Mouse (Mus musculus) kidney, embryonic 16.5 days (tissue): ENCODE results near the gene Lingo1. TPM values are rescaled to one million over a fixed set of nuclear protein-coding genes. Genes with fewer than 3 reads are reported as not detected.
A peak's percentile ranks its signal among the peaks of the same experiment; 100 is the strongest.

ENCODE experiments used
- ATAC-seq: fragments of 200-750 bp; cut with Nextera tagmentation; 2 replicates; pipeline ENCODE4 v1.8.0; 2017; ENCODE audit warnings: moderate TSS enrichment; ENCODE audit not compliant: low FRiP score, low TSS enrichment
- H3K27ac ChIP-seq: fragments of 300-500 bp; sonication (generic); 2 replicates; pipeline ENCODE4 v1.5.1; 2014; ENCODE audit warnings: low read length
- H3K27me3 ChIP-seq: fragments of 300-500 bp; sonication (generic); 2 replicates; pipeline ENCODE4 v1.6.1; 2014; ENCODE audit warnings: low read length, control low read depth, mixed read lengths; ENCODE audit not compliant: insufficient read depth
- H3K36me3 ChIP-seq: fragments of 300-500 bp; sonication (generic); 2 replicates; pipeline ENCODE4 v1.6.1; 2014; ENCODE audit warnings: low read length, control low read depth, mixed read lengths; ENCODE audit not compliant: insufficient read depth
- H3K4me1 ChIP-seq: fragments of 300-500 bp; sonication (generic); 2 replicates; pipeline ENCODE4 v1.6.1; 2014; ENCODE audit warnings: low read length, control low read depth, mixed read lengths; ENCODE audit not compliant: insufficient read depth
- H3K4me2 ChIP-seq: fragments of 300-500 bp; sonication (generic); replicated peaks from 2 replicates; pipeline ENCODE4 v1.6.1; 2014; ENCODE audit warnings: low read depth, low read length
- H3K4me3 ChIP-seq: fragments of 300-500 bp; sonication (generic); 2 replicates; pipeline ENCODE4 v1.5.1; 2014; ENCODE audit warnings: mild to moderate bottlenecking, low read length
- H3K9ac ChIP-seq: fragments of 300-500 bp; sonication (generic); replicated peaks from 2 replicates; pipeline ENCODE4 v1.6.1; 2014; ENCODE audit warnings: low read length
- H3K9me3 ChIP-seq: fragments of 300-500 bp; sonication (generic); 2 replicates; pipeline ENCODE4 v1.6.1; 2016; ENCODE audit warnings: low read length, control low read depth
- WGBS: fragments of 180-500 bp; shearing (Covaris S2); extraction: QIAGEN DNeasy Blood & Tissue Kit; methylation state at CpG from one replicate; pipeline ENCODE4 v1.1.7; 2014; 5-methylcytosine and 5-hydroxymethylcytosine counted together
- polyA plus RNA-seq: library from polyadenylated mRNA; unstranded; fragments of >200 nt; fragmentation: Nextera tagmentation; extraction: Ambion mirVana; gene quantifications from 2 replicates; pipeline ENCODE4 v1.2.1, GENCODE M21; 2015

Gene Lingo1
- polyA plus RNA-seq, 1 experiment from 2014 or later: 3.2 TPM

DNA sequence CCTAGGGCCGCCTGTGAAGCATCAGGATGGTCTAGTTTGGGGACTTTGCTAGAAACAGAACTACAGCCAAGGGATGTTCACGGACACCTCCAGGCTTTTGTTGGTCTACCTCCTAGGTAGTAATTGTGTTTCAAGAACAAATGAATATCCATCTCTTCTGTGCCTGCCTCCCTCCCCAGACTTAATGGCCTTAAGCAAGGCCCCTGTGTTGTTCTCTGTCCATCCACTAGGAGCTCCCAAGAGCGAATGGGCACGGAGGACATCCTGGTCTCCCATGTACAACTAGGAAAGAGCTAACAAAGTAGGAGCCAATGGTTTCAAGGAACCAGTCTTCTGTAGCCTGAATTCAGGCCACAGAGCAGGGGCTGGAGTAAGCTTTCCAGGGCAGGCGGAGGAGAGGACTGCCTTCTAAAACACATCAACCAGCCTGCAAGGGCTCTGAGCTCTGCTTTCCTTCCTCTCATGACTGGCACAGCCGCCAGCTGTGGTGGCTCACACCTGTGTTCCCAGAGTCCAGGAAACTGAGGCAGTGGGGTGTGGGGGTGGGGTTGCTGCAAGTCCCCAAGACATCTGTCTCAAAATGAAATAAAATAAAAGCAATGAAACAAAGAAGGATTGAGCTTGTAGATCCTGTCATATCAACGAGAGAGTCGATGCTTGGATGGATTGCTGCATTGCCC is 157.9 kb downstream of the Lingo1 start:
- no peak overlapping the region for H3K9ac ChIP-seq
- H3K4me1 ChIP-seq: peaks cover 24% of the 10 kb centered on the region
- H3K36me3 ChIP-seq: no peaks in the 10 kb centered on the region
- ATAC-seq: no peak
- H3K27ac ChIP-seq: no peak overlapping the region
- peaks cover 40% of the 10 kb centered on the region for H3K27me3 ChIP-seq
- H3K9me3 ChIP-seq: no peaks in the 10 kb centered on the region
- 62% methylated on average over 8 of the region's 8 CpGs for WGBS
- H3K4me2 ChIP-seq: no peak overlapping the region
- H3K4me3 ChIP-seq: no peak overlapping the region

- Histone ChIP-seq H3K4me2 (peak overlapping the region; percentile 53), H3K9ac (no peak overlapping the region), H3K4me3 (peak overlapping the region; percentile 20), H3K36me3 (no peaks in the 10 kb centered on the region), H3K27ac (no peak overlapping the region), H3K4me1 (peaks cover 17% of the 10 kb centered on the region), H3K9me3 (no peaks in the 10 kb centered on the region), H3K27me3 (peaks cover 40% of the 10 kb centered on the region)
- ATAC-seq: no peak
- WGBS: 2% methylated on average over 28 of the region's 29 CpGs
Observed at GRCm38 (mm10) chr9:56637403-56637857, 158.8 kb downstream of the Lingo1 start.

DNA sequence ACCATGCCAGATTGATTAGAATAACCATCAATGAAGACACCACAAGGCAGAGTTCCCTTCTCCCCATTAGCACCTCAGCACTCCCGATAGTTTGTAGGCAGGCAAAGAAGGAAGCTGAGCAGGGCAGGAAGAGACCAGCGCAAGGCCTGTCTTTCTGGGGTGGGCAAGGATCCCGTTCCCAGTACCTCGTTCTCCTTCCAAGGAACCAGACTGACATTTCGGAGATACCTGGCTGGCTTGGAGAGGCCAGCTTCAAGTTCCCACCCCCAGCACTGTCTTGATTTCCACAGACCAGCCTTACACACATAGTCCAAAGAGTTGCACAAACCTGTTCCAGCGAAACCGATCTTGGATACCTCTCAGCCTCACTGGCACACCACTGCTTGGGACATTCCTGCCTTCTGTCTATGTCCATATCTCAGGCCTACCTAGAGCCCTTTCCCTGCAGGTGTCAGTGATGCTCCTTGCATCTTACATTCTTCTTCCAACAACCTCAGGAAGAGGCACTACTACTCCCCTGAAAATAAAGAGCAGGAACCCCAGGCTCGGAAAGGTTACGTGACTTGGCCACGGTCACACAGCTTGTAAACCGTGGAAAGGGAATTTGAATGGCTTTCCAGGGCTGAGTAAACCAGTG is 159.4 kb downstream of the Lingo1 start:
- no peaks in the 10 kb centered on the region for H3K9me3 ChIP-seq
- H3K27me3 ChIP-seq: peaks cover 40% of the 10 kb centered on the region
- H3K27ac ChIP-seq: no peak overlapping the region
- peak overlapping the region; percentile 20; the same call in 1 of the 2 replicates for H3K4me3 ChIP-seq
- H3K9ac ChIP-seq: no peak overlapping the region
- H3K4me1 ChIP-seq: peaks cover 17% of the 10 kb centered on the region
- ATAC-seq: no peak
- H3K4me2 ChIP-seq: peak overlapping the region; percentile 53; the same call in 1 of the 2 replicates
- no peaks in the 10 kb centered on the region for H3K36me3 ChIP-seq
- WGBS: 49% methylated on average over 11 of the region's 11 CpGs

GRCm38 (mm10) chr9:56636214-56636613 is 160.1 kb downstream of the Lingo1 start:
- no peak overlapping the region for H3K27ac ChIP-seq
- peak overlapping the region; percentile 66 for H3K4me3 ChIP-seq
- H3K4me1 ChIP-seq: peaks cover 17% of the 10 kb centered on the region
- WGBS: 0% methylated on average over 10 of the region's 10 CpGs
- peaks cover 40% of the 10 kb centered on the region for H3K27me3 ChIP-seq
- no peaks in the 10 kb centered on the region for H3K36me3 ChIP-seq
- peak; percentile 51 for ATAC-seq
- H3K4me2 ChIP-seq: peak overlapping the region; percentile 99
- no peaks in the 10 kb centered on the region for H3K9me3 ChIP-seq
- H3K9ac ChIP-seq: no peak overlapping the region

DNA sequence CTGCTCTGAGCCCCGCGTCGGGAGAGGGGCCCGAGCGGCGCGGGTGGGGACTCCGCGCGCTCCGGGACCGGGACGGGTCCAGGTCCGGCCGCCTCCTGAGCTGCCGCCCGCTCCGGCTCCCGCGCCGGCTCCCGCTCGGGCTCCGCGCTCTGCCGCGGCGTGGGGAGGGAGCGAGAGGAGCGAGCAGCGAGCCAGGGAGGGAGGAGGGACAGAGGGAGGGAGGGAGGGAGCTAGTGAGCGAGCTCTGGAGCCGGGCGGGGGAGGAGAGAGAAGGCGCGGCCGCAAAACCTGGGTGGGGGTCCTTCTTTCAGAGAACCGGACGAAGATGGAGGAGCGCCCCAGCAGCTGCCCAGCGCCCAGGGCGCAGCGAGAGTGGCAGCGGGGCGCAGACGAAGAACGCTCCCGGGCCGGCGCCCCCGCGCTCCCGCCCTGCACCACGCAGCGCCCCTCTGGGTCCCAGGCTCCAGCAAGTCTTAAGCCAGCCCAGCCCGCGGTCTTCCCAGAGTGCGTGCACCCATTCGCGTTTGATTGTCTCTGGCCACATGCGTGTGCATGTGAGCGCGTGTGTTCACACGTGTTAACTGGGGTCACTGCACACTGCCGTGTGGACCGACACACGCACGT is 160.7 kb downstream of the Lingo1 start:
- under 1% methylated on average over 39 of the region's 68 CpGs for WGBS
- no peak overlapping the region for H3K27ac ChIP-seq
- ATAC-seq: peak; percentile 62
- H3K4me1 ChIP-seq: peaks cover 17% of the 10 kb centered on the region
- H3K4me2 ChIP-seq: peak overlapping the region; percentile 99
- H3K36me3 ChIP-seq: no peaks in the 10 kb centered on the region
- peaks cover 40% of the 10 kb centered on the region for H3K27me3 ChIP-seq
- peak overlapping the region; percentile 74 for H3K9ac ChIP-seq
- peak overlapping the region; percentile 66 for H3K4me3 ChIP-seq
- H3K9me3 ChIP-seq: no peaks in the 10 kb centered on the region

DNA sequence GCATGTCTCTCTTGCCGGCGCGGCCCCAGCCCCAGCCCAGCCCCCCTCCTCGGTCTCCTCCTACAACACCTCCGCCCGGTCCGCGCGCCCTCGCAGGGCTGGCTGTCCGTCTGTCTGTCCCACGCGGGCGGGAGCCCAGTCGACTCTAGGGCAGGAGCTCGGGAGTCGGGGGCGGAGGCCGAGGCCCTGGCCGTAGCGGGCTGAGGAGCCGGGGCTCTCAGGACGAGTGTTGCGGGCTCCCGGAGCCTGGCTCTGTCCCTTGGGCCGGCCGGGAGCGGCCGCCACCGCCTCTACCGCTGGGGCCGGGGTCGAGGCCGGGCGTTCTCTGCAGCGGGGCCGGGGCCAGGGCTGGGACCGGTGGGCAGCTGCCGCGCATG is 161.2 kb downstream of the Lingo1 start:
- peaks cover 17% of the 10 kb centered on the region for H3K4me1 ChIP-seq
- peak overlapping the region; percentile 99 for H3K4me2 ChIP-seq
- H3K4me3 ChIP-seq: peak overlapping the region; percentile 66
- no peak overlapping the region for H3K27ac ChIP-seq
- peaks cover 40% of the 10 kb centered on the region for H3K27me3 ChIP-seq
- no peaks in the 10 kb centered on the region for H3K36me3 ChIP-seq
- peak overlapping the region; percentile 74 for H3K9ac ChIP-seq
- no peaks in the 10 kb centered on the region for H3K9me3 ChIP-seq
- peak; percentile 44 for ATAC-seq
- WGBS: under 1% methylated on average over 36 of the region's 40 CpGs

GRCm38 (mm10) chr9:56634406-56635120 is 161.7 kb downstream of the Lingo1 start:
- H3K9ac ChIP-seq: peak overlapping the region; percentile 74
- peaks cover 40% of the 10 kb centered on the region for H3K27me3 ChIP-seq
- ATAC-seq: no peak; the same call in 1 of the 2 replicates
- H3K4me1 ChIP-seq: peaks cover 17% of the 10 kb centered on the region
- WGBS: under 1% methylated on average over 25 of the region's 25 CpGs
- H3K4me3 ChIP-seq: peak overlapping the region; percentile 66
- H3K36me3 ChIP-seq: no peaks in the 10 kb centered on the region
- no peaks in the 10 kb centered on the region for H3K9me3 ChIP-seq
- peak overlapping the region; percentile 99 for H3K4me2 ChIP-seq
- H3K27ac ChIP-seq: no peak overlapping the region

- H3K9ac ChIP-seq: peak overlapping the region; percentile 74; the same call in 1 of the 2 replicates
- H3K27me3 ChIP-seq: peaks cover 36% of the 10 kb centered on the region
- ATAC-seq: no peak
- H3K9me3 ChIP-seq: no peaks in the 10 kb centered on the region
- WGBS: 30% methylated on average over 12 of the region's 13 CpGs
- no peak overlapping the region for H3K27ac ChIP-seq
- H3K36me3 ChIP-seq: no peaks in the 10 kb centered on the region
- peak overlapping the region; percentile 66; the same call in 1 of the 2 replicates for H3K4me3 ChIP-seq
- peak overlapping the region; percentile 99; the same call in 1 of the 2 replicates for H3K4me2 ChIP-seq
- H3K4me1 ChIP-seq: peaks cover 17% of the 10 kb centered on the region
Observed at GRCm38 (mm10) chr9:56633449-56634225, 162.6 kb downstream of the Lingo1 start.

GRCm38 (mm10) chr9:56630945-56631344 is 165.3 kb downstream of the Lingo1 start:
- no peak overlapping the region for H3K9ac ChIP-seq
- peaks cover 13% of the 10 kb centered on the region for H3K27me3 ChIP-seq
- no peak for ATAC-seq
- H3K4me1 ChIP-seq: peaks cover 19% of the 10 kb centered on the region
- WGBS: 37% methylated on average over 4 of the region's 4 CpGs
- H3K36me3 ChIP-seq: no peaks in the 10 kb centered on the region
- no peak overlapping the region for H3K27ac ChIP-seq
- no peak overlapping the region for H3K4me3 ChIP-seq
- H3K4me2 ChIP-seq: no peak overlapping the region
- no peaks in the 10 kb centered on the region for H3K9me3 ChIP-seq
